Comparison of ENCODE assay signal across 8 mouse cellular contexts in genomic region chr5:110449294-110449693, GRCm38 (mm10). TPM values are rescaled to one million over a fixed set of nuclear protein-coding genes. Genes with fewer than 3 reads are reported as not detected.
DNase-seq lines count a peak whose midpoint lies in the region; ATAC-seq and TF ChIP-seq lines count a peak whose summit lies in the region.

No protein-coding gene starts in this region.

- no peaks in the 10 kb centered on the region for H3K27me3 ChIP-seq in CH12.LX (replicated peaks)
- peaks cover 28% of the 10 kb centered on the region for H3K27me3 ChIP-seq in heart, embryonic 13.5 days (replicated peaks)
- peaks cover 3% of the 10 kb centered on the region; the same call in 1 of the 2 replicates for H3K27me3 ChIP-seq in limb, embryonic 15.5 days
- no peaks in the 10 kb centered on the region for H3K27me3 ChIP-seq in neural tube, embryonic 15.5 days (replicated peaks)

- in situ Hi-C loops in CH12.LX (cut with MboI; ENCODE audit: low pct_ligation_motif_present, low pct_unique_long_range_greater_than_20kb, low sequenced_read_pairs), result no loop called here

- H3K79me2 ChIP-seq in CH12.LX (replicated peaks; ENCODE audit: control insufficient read depth, extremely low read depth, insufficient read depth, poor library complexity, severe bottlenecking), result peaks cover 30% of the 10 kb centered on the region

- H3K36me3 ChIP-seq in CH12.LX (replicated peaks in 1 of 2; ENCODE audit: control insufficient read depth in 1 of 2, insufficient read depth in 1 of 2, low read length in 1 of 2), result peaks cover 0 to 15% of the 10 kb centered on the region in 2 experiments
- no peaks in the 10 kb centered on the region for H3K36me3 ChIP-seq in heart, embryonic 13.5 days
- no peaks in the 10 kb centered on the region for H3K36me3 ChIP-seq in limb, embryonic 15.5 days
- H3K36me3 ChIP-seq in neural tube, embryonic 15.5 days, result no peaks in the 10 kb centered on the region

- no peak overlapping the region for H3K27ac ChIP-seq in CH12.LX (ENCODE audit: insufficient read depth, low read depth)
- no peak overlapping the region; the same call in 1 of the 2 replicates for H3K27ac ChIP-seq in heart, embryonic 13.5 days (replicated peaks)
- peak overlapping the region; percentile 72 for H3K27ac ChIP-seq in limb, embryonic 15.5 days
- no peak overlapping the region; the same call in 1 of the 2 replicates for H3K27ac ChIP-seq in neural tube, embryonic 15.5 days (replicated peaks)

- no peak for ATAC-seq in heart, embryonic 13.5 days (ENCODE audit: extremely low read depth, insufficient number of reproducible peaks, low FRiP score, low TSS enrichment)
- no peak for ATAC-seq in limb, embryonic 15.5 days (ENCODE audit: insufficient number of reproducible peaks, low FRiP score, low TSS enrichment, low read depth)
- peak; percentile 2 for ATAC-seq in neural tube, embryonic 15.5 days (ENCODE audit: low FRiP score)

- no peak for TF ChIP-seq CTCF in CH12.LX (conservative IDR thresholded peaks at IDR 0.05 in 1 of 2, IDR thresholded peaks at IDR 0.05 in 1 of 2; ENCODE audit: low read depth in 2 of 2, low read length in 2 of 2)

- intact Hi-C loops in gastrocnemius, postnatal 14 days (cut with DNase I; ENCODE audit: low total_unique reads), result no loop called here

- H3K4me3 ChIP-seq in CH12.LX (replicated peaks in 1 of 3; ENCODE audit: low read depth in 2 of 3, low read length in 2 of 3, poor library complexity in 1 of 3), result peak overlapping the region in 2 of 3 experiments; percentile 67 to 83
- peak overlapping the region; percentile 98 for H3K4me3 ChIP-seq in heart, embryonic 13.5 days
- peak overlapping the region; percentile 94 for H3K4me3 ChIP-seq in limb, embryonic 15.5 days
- H3K4me3 ChIP-seq in neural tube, embryonic 15.5 days (replicated peaks), result peak overlapping the region; percentile 68

- no peak for TF ChIP-seq POLR2A in CH12.LX (IDR thresholded peaks at IDR 0.05; ENCODE audit: low read depth, low read length)

- dilution Hi-C loops in CH12.LX (cut with MboI; ENCODE audit: extremely low pct_ligation_motif_present, extremely low pct_unique_long_range_greater_than_20kb, low sequenced_read_pairs), result no loop called here

- 32% methylated on average over 6 of the region's 6 CpGs for WGBS in heart, embryonic 13.5 days
- WGBS in limb, embryonic 15.5 days, result 41% methylated on average over 6 of the region's 6 CpGs
- WGBS in neural tube, embryonic 15.5 days, result 43% methylated on average over 6 of the region's 6 CpGs

- peaks cover 5 to 45% of the 10 kb centered on the region in 2 experiments for H3K4me1 ChIP-seq in CH12.LX (ENCODE audit: control insufficient read depth in 1 of 2, insufficient read depth in 2 of 2)
- peaks cover 35% of the 10 kb centered on the region for H3K4me1 ChIP-seq in heart, embryonic 13.5 days
- H3K4me1 ChIP-seq in limb, embryonic 15.5 days, result peaks cover 31% of the 10 kb centered on the region
- peaks cover 31% of the 10 kb centered on the region for H3K4me1 ChIP-seq in neural tube, embryonic 15.5 days

- DNase-seq in adrenal gland, postnatal 10 days, result peak; percentile 44
- DNase-seq in adrenal gland, postnatal 25 days, result no peak
- DNase-seq in CH12.LX (ENCODE audit: extremely low read depth), result no peak
- DNase-seq in urinary bladder, postnatal 25 days (ENCODE audit: low spot score), result no peak
- DNase-seq in gastrocnemius, postnatal 14 days, result no peak

- TF ChIP-seq EP300 in CH12.LX (IDR thresholded peaks at IDR 0.05; ENCODE audit: low read length), result no peak

- peak overlapping the region; percentile 46 for H3K4me2 ChIP-seq in CH12.LX (ENCODE audit: insufficient read depth, low read depth, poor library complexity, severe bottlenecking)
- peak overlapping the region; percentile 98 for H3K4me2 ChIP-seq in heart, embryonic 13.5 days
- peak overlapping the region; percentile 79 for H3K4me2 ChIP-seq in limb, embryonic 15.5 days
- peak overlapping the region; percentile 83 for H3K4me2 ChIP-seq in neural tube, embryonic 15.5 days

- peak overlapping the region; percentile 2; the same call in 1 of the 2 replicates for H3K9ac ChIP-seq in CH12.LX (ENCODE audit: insufficient read depth, low read depth)
- H3K9ac ChIP-seq in heart, embryonic 13.5 days, result no peak overlapping the region; the same call in 1 of the 2 replicates
- no peak overlapping the region for H3K9ac ChIP-seq in limb, embryonic 15.5 days
- no peak overlapping the region for H3K9ac ChIP-seq in neural tube, embryonic 15.5 days (replicated peaks)

- no peak for TF ChIP-seq RAD21 in CH12.LX (IDR thresholded peaks at IDR 0.05; ENCODE audit: low read depth, low read length)

- H3K9me3 ChIP-seq in CH12.LX (replicated peaks; ENCODE audit: low read length), result no peaks in the 10 kb centered on the region
- no peaks in the 10 kb centered on the region for H3K9me3 ChIP-seq in heart, embryonic 13.5 days
- H3K9me3 ChIP-seq in limb, embryonic 15.5 days, result no peaks in the 10 kb centered on the region
- H3K9me3 ChIP-seq in neural tube, embryonic 15.5 days (replicated peaks), result no peaks in the 10 kb centered on the region

TF ChIP-seq in CH12.LX, 34 proteins besides CTCF, POLR2A, EP300 and RAD21:
- TF ChIP-seq IRF4 (IDR thresholded peaks at IDR 0.05; ENCODE audit: low read depth, low read length), result no peak
- no peak for TF ChIP-seq MYC (IDR thresholded peaks at IDR 0.05; ENCODE audit: low read depth, low read length)
- no peak for TF ChIP-seq RCOR1 (conservative IDR thresholded peaks at IDR 0.05; ENCODE audit: low read depth, low read length)
- no peak for TF ChIP-seq HCFC1 (IDR thresholded peaks at IDR 0.05; ENCODE audit: low read depth, low read length)
- no peak for TF ChIP-seq ZNF384 (IDR thresholded peaks at IDR 0.05; ENCODE audit: low read depth, low read length)
- TF ChIP-seq ETS1 (conservative IDR thresholded peaks at IDR 0.05; ENCODE audit: low read depth, low read length), result no peak
- no peak for TF ChIP-seq MAX (IDR thresholded peaks at IDR 0.05; ENCODE audit: low read length)
- TF ChIP-seq SIN3A (IDR thresholded peaks at IDR 0.05; ENCODE audit: low read length), result no peak
- no peak for TF ChIP-seq TBP (conservative IDR thresholded peaks at IDR 0.05; ENCODE audit: low read depth, low read length)
- no peak for TF ChIP-seq NRF1 (IDR thresholded peaks at IDR 0.05; ENCODE audit: low read depth, low read length)
- TF ChIP-seq PAX5 (IDR thresholded peaks at IDR 0.05; ENCODE audit: low read length), result no peak
- no peak for TF ChIP-seq USF1 (IDR thresholded peaks at IDR 0.05; ENCODE audit: low read depth, low read length)
- TF ChIP-seq BHLHE40 (IDR thresholded peaks at IDR 0.05; ENCODE audit: low read depth, low read length), result no peak
- TF ChIP-seq MXI1 (IDR thresholded peaks at IDR 0.05; ENCODE audit: low read depth, low read length), result no peak
- no peak for TF ChIP-seq ZKSCAN1 (IDR thresholded peaks at IDR 0.05; ENCODE audit: borderline replicate concordance, low read depth, low read length)
- TF ChIP-seq CHD2 (IDR thresholded peaks at IDR 0.05; ENCODE audit: low read length), result no peak
- no peak for TF ChIP-seq POLR2AphosphoS2 (IDR thresholded peaks at IDR 0.05; ENCODE audit: low read depth, low read length)
- no peak for TF ChIP-seq CHD1 (IDR thresholded peaks at IDR 0.05; ENCODE audit: low read depth, low read length)

RNA-seq across cellular contexts. Expression of gene Fbrsl1, which starts 1.0 kb away (rescaled TPM):
- total RNA-seq in adrenal gland, postnatal 10 days (2021), result 10 to 100 TPM; 54.5 to 63.6 TPM
- 71.5 and 81.3 TPM in 2 replicates for total RNA-seq in adrenal gland, postnatal 25 days (2021)
- total RNA-seq in CH12.LX (2012; rRNA removed), result 9.1 and 9.8 TPM in 2 replicates
- 3.0 and 4.1 TPM in 2 replicates for total RNA-seq in CH12.LX (2014; rRNA removed)
- 26.7 and 32.0 TPM in 2 replicates for polyA plus RNA-seq in CH12.LX (2012; ENCODE audit: insufficient read length, low read depth)
- polyA plus RNA-seq in heart, embryonic 13.5 days (2015; fragmentation: Nextera tagmentation; extraction: Ambion mirVana), result 6.2 and 7.0 TPM in 2 replicates
- 10.3 and 12.1 TPM in 2 replicates for polyA plus RNA-seq in limb, embryonic 15.5 days (2015; fragmentation: Nextera tagmentation; extraction: Ambion mirVana)
- 16.7 and 19.7 TPM in 2 replicates for polyA plus RNA-seq in neural tube, embryonic 15.5 days (2015; fragmentation: Nextera tagmentation; extraction: Ambion mirVana)
- total RNA-seq in gastrocnemius, postnatal 14 days (2021), result 10 to 100 TPM; 25.7 to 26.5 TPM

Comparison
In these comparisons a context has a peak if more than half of its experiments do, and no peak if none do; other contexts are left out.
1. H3K4me2 ChIP-seq: peak in every context shown above with its lines; median percentile 98 in heart, embryonic 13.5 days; 83 in neural tube, embryonic 15.5 days; 79 in limb, embryonic 15.5 days; 46 in CH12.LX.